Mouse (Mus musculus): Measurements from ENCODE around the gene Cdc34. TPM values are rescaled to one million over a fixed set of nuclear protein-coding genes. Genes with fewer than 3 reads are reported as not detected.

Cdc34 gene
- polyA plus RNA-seq, 1 experiment from 2014 or later: 73.1 TPM

GRCm38 (mm10) chr10:79716254-79716987 lies 34.4 kb downstream of the Cdc34 start, which contains the start of gene Hcn2:
TSS of gene Hcn2 (plus strand) at chr10:79716634.
- no peaks in the 10 kb centered on the region for H3K9me3 ChIP-seq (replicated peaks; ENCODE audit: control insufficient read depth, low read length, poor library complexity, severe bottlenecking)
- H3K27ac ChIP-seq (ENCODE audit: low read length): peak within 1 kb of the TSS; percentile 64; the same call in 1 of the 2 replicates
- peak within 1 kb of the TSS; percentile 87 for H3K9ac ChIP-seq (ENCODE audit: low read depth, low read length)
- peak; percentile 54 for ATAC-seq
- under 1% methylated on average over 48 of the region's 91 CpGs for WGBS
- peak within 1 kb of the TSS; percentile 90 for H3K4me2 ChIP-seq (ENCODE audit: low read length)
- peaks cover 27% of the 10 kb centered on the region for H3K27me3 ChIP-seq (ENCODE audit: control insufficient read depth, insufficient read depth, low read depth, low read length)
- H3K4me3 ChIP-seq (ENCODE audit: low read depth, low read length): peak within 1 kb of the TSS; percentile 86
- no peaks in the 10 kb centered on the region; the same call in 1 of the 2 replicates for H3K36me3 ChIP-seq (ENCODE audit: control insufficient read depth, insufficient read depth, low read length)
- peaks cover 16% of the 10 kb centered on the region for H3K4me1 ChIP-seq (ENCODE audit: control insufficient read depth, insufficient read depth, low read length)

GRCm38 (mm10) chr10:79716988-79717355 lies 35.0 kb downstream of the Cdc34 start:
- H3K36me3 ChIP-seq (ENCODE audit: control insufficient read depth, insufficient read depth, low read length): no peaks in the 10 kb centered on the region
- peak overlapping the region; percentile 64; the same call in 1 of the 2 replicates for H3K27ac ChIP-seq (ENCODE audit: low read length)
- H3K9ac ChIP-seq (ENCODE audit: low read depth, low read length): peak overlapping the region; percentile 87
- under 1% methylated on average over 44 of the region's 44 CpGs for WGBS
- peak; percentile 14; the same call in 1 of the 2 replicates for ATAC-seq
- peaks cover 27% of the 10 kb centered on the region for H3K27me3 ChIP-seq (ENCODE audit: control insufficient read depth, insufficient read depth, low read depth, low read length)
- H3K4me2 ChIP-seq (ENCODE audit: low read length): peak overlapping the region; percentile 90
- peaks cover 16% of the 10 kb centered on the region for H3K4me1 ChIP-seq (ENCODE audit: control insufficient read depth, insufficient read depth, low read length)
- no peaks in the 10 kb centered on the region for H3K9me3 ChIP-seq (replicated peaks; ENCODE audit: control insufficient read depth, low read length, poor library complexity, severe bottlenecking)
- H3K4me3 ChIP-seq (ENCODE audit: low read depth, low read length): peak overlapping the region; percentile 86

GRCm38 (mm10) chr10:79717640-79718357 lies 35.8 kb downstream of the Cdc34 start:
- Histone ChIP-seq H3K27ac (ENCODE audit: low read length) (no peak overlapping the region), H3K27me3 (ENCODE audit: control insufficient read depth, insufficient read depth, low read depth, low read length) (peaks cover 27% of the 10 kb centered on the region), H3K9ac (ENCODE audit: low read depth, low read length) (peak overlapping the region; percentile 87), H3K9me3 (replicated peaks; ENCODE audit: control insufficient read depth, low read length, poor library complexity, severe bottlenecking) (no peaks in the 10 kb centered on the region), H3K4me3 (ENCODE audit: low read depth, low read length) (peak overlapping the region; percentile 86), H3K4me1 (ENCODE audit: control insufficient read depth, insufficient read depth, low read length) (peaks cover 16% of the 10 kb centered on the region), H3K36me3 (ENCODE audit: control insufficient read depth, insufficient read depth, low read length) (no peaks in the 10 kb centered on the region), H3K4me2 (ENCODE audit: low read length) (peak overlapping the region; percentile 90)
- ATAC-seq: 0 out of 2 replicates have a peak, but pooled peaks have one; percentile 18
- WGBS: 5% methylated on average over 42 of the region's 43 CpGs

- peaks cover 14% of the 10 kb centered on the region for H3K4me1 ChIP-seq (ENCODE audit: control insufficient read depth, insufficient read depth, low read length)
- H3K36me3 ChIP-seq (ENCODE audit: control insufficient read depth, insufficient read depth, low read length): no peaks in the 10 kb centered on the region; the same call in 1 of the 2 replicates
- WGBS: 68% methylated on average over 5 of the region's 5 CpGs
- H3K4me3 ChIP-seq (ENCODE audit: low read depth, low read length): no peak overlapping the region
- no peak overlapping the region for H3K4me2 ChIP-seq (ENCODE audit: low read length)
- H3K9ac ChIP-seq (ENCODE audit: low read depth, low read length): no peak overlapping the region
- ATAC-seq: no peak
- no peaks in the 10 kb centered on the region for H3K9me3 ChIP-seq (replicated peaks; ENCODE audit: control insufficient read depth, low read length, poor library complexity, severe bottlenecking)
- peaks cover 19% of the 10 kb centered on the region for H3K27me3 ChIP-seq (ENCODE audit: control insufficient read depth, insufficient read depth, low read depth, low read length)
- no peak overlapping the region for H3K27ac ChIP-seq (ENCODE audit: low read length)
Observed at GRCm38 (mm10) chr10:79721089-79721488, 39.1 kb downstream of the Cdc34 start.

- Histone ChIP-seq H3K4me3 (ENCODE audit: low read depth, low read length) (no peak overlapping the region), H3K27ac (ENCODE audit: low read length) (no peak overlapping the region), H3K4me2 (ENCODE audit: low read length) (no peak overlapping the region), H3K9me3 (replicated peaks; ENCODE audit: control insufficient read depth, low read length, poor library complexity, severe bottlenecking) (no peaks in the 10 kb centered on the region), H3K36me3 (ENCODE audit: control insufficient read depth, insufficient read depth, low read length) (no peaks in the 10 kb centered on the region; the same call in 1 of the 2 replicates), H3K4me1 (ENCODE audit: control insufficient read depth, insufficient read depth, low read length) (peaks cover 4% of the 10 kb centered on the region), H3K9ac (ENCODE audit: low read depth, low read length) (no peak overlapping the region), H3K27me3 (ENCODE audit: control insufficient read depth, insufficient read depth, low read depth, low read length) (peaks cover 11% of the 10 kb centered on the region)
- ATAC-seq: peak; percentile 33; the same call in 1 of the 2 replicates
- WGBS: 49% methylated on average over 6 of the region's 6 CpGs
Observed at GRCm38 (mm10) chr10:79723047-79723446, 41.1 kb downstream of the Cdc34 start.

GRCm38 (mm10) chr10:79723692-79724091 lies 41.7 kb downstream of the Cdc34 start:
- Histone ChIP-seq H3K27ac (ENCODE audit: low read length) (no peak overlapping the region), H3K9ac (ENCODE audit: low read depth, low read length) (no peak overlapping the region), H3K4me3 (ENCODE audit: low read depth, low read length) (no peak overlapping the region), H3K36me3 (ENCODE audit: control insufficient read depth, insufficient read depth, low read length) (no peaks in the 10 kb centered on the region; the same call in 1 of the 2 replicates), H3K4me1 (ENCODE audit: control insufficient read depth, insufficient read depth, low read length) (no peaks in the 10 kb centered on the region), H3K4me2 (ENCODE audit: low read length) (no peak overlapping the region), H3K9me3 (replicated peaks; ENCODE audit: control insufficient read depth, low read length, poor library complexity, severe bottlenecking) (no peaks in the 10 kb centered on the region), H3K27me3 (ENCODE audit: control insufficient read depth, insufficient read depth, low read depth, low read length) (peaks cover 6% of the 10 kb centered on the region; the same call in 1 of the 2 replicates)
- 87% methylated on average over 7 of the region's 7 CpGs for WGBS
- ATAC-seq: no peak

GRCm38 (mm10) chr10:79726090-79726489 lies 44.1 kb downstream of the Cdc34 start:
- no peaks in the 10 kb centered on the region for H3K4me1 ChIP-seq (ENCODE audit: control insufficient read depth, insufficient read depth, low read length)
- H3K9me3 ChIP-seq (replicated peaks; ENCODE audit: control insufficient read depth, low read length, poor library complexity, severe bottlenecking): no peaks in the 10 kb centered on the region
- H3K27me3 ChIP-seq (ENCODE audit: control insufficient read depth, insufficient read depth, low read depth, low read length): no peaks in the 10 kb centered on the region
- H3K27ac ChIP-seq (ENCODE audit: low read length): no peak overlapping the region
- ATAC-seq: no peak
- 26% methylated on average over 11 of the region's 11 CpGs for WGBS
- H3K4me2 ChIP-seq (ENCODE audit: low read length): no peak overlapping the region
- no peak overlapping the region for H3K4me3 ChIP-seq (ENCODE audit: low read depth, low read length)
- no peaks in the 10 kb centered on the region; the same call in 1 of the 2 replicates for H3K36me3 ChIP-seq (ENCODE audit: control insufficient read depth, insufficient read depth, low read length)
- H3K9ac ChIP-seq (ENCODE audit: low read depth, low read length): no peak overlapping the region

- H3K36me3 ChIP-seq (ENCODE audit: control insufficient read depth, insufficient read depth, low read length): peaks cover 13% of the 10 kb centered on the region
- no peak overlapping the region for H3K9ac ChIP-seq (ENCODE audit: low read depth, low read length)
- no peak for ATAC-seq
- no peak overlapping the region for H3K4me3 ChIP-seq (ENCODE audit: low read depth, low read length)
- no peak overlapping the region for H3K4me2 ChIP-seq (ENCODE audit: low read length)
- no peak overlapping the region for H3K27ac ChIP-seq (ENCODE audit: low read length)
- no peaks in the 10 kb centered on the region for H3K27me3 ChIP-seq (ENCODE audit: control insufficient read depth, insufficient read depth, low read depth, low read length)
- 67% methylated on average over 28 of the region's 28 CpGs for WGBS
- H3K9me3 ChIP-seq (replicated peaks; ENCODE audit: control insufficient read depth, low read length, poor library complexity, severe bottlenecking): no peaks in the 10 kb centered on the region
- no peaks in the 10 kb centered on the region for H3K4me1 ChIP-seq (ENCODE audit: control insufficient read depth, insufficient read depth, low read length)
Observed at GRCm38 (mm10) chr10:79728323-79729249, 46.6 kb downstream of the Cdc34 start.
